Mouse (Mus musculus): ENCODE data around the gene Duxf3. TPM values are rescaled to one million over a fixed set of nuclear protein-coding genes. Genes with fewer than 3 reads are reported as not detected.
"Not testable (repeated sequence)": the region's sequence is repeated elsewhere in the genome, so short reads cannot be mapped to it uniquely, and the experiment has no call there.

Duxf3 gene
- not detected for total RNA-seq (2022)

DNA sequence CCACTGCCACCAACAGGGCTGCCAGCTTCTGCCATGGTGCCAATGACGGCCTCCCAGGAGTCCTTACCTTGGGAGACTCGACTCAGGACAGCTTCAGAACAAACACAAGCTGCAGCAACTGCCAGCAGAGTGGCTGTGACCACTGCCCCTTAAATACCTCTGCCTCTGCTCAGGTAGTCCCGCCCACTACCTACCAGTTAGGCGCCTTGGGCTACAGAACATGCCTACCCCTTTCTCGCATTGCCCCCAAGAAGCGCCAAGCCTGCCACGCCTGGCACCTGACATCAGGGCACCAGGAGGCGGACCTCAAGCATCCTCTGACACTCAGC, at the start of gene Duxf3:
Gene Duxf3, minus strand, starts transcription at position 35 of the 329 bp plus-strand sequence.
- DNase-seq (ENCODE audit: low spot score in 2 of 2), result not testable (repeated sequence)

DNA sequence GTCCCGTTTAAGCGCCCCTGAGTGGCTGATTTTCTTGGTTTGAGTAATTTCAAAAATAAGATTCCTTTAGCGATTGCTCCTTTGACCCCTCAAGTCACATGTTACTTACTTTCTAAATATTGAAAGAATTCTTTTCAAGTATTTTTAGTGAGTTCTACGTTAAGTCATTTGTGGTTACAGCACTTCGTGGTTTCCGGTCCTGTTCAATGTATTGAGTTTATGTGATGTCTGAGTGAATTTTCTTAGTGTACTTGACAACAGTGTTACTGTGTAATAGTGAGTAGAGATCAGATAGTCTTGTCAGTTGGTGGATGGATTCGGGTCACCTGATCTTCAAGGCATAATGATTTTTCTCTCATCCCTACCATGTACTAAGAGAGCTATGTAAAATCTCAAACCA, 49.8 kb upstream of the Duxf3 start:
- no peak for DNase-seq (ENCODE audit: low spot score in 2 of 2)

DNA sequence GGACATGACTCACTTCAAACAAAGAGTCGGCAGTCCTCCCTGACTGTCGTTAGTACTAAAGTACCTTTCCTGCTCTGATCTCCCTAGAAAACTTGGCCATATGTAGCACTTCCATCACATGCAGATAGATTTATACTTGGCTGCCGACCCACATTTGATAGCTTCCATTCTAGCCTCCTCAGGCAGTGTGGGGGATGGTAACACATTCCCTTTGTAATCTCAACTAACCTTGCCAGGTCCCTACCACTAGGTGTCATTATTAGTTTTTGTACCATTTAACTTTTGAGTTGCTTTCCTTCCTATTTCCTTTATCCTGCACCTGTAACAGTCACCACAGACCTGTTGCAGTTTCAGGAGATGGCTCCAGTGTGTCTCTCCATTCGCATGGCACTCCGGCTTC, 26.0 kb upstream of the Duxf3 start:
- DNase-seq (ENCODE audit: low spot score in 2 of 2), result no peak

DNA sequence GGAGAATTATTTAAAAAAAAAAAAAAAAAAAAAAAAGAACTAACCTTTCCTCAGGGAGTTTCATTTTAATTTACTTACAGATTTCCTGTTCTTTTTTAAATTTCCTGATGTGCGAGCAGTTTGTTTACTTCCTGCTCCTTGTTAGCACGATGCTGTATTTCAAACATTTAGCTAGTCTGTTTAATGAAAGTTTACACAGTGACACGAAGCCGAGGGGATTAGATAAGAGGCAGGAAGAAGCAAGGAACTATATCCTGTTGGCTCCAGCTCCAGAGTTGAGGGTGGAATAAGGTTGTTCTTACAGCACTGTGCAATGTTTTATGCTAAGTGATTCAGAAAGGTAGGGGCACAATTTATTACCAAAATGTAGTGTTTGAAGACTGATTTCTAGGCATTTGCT, 23.5 kb upstream of the Duxf3 start:
- DNase-seq (ENCODE audit: low spot score in 2 of 2), result no peak

DNA sequence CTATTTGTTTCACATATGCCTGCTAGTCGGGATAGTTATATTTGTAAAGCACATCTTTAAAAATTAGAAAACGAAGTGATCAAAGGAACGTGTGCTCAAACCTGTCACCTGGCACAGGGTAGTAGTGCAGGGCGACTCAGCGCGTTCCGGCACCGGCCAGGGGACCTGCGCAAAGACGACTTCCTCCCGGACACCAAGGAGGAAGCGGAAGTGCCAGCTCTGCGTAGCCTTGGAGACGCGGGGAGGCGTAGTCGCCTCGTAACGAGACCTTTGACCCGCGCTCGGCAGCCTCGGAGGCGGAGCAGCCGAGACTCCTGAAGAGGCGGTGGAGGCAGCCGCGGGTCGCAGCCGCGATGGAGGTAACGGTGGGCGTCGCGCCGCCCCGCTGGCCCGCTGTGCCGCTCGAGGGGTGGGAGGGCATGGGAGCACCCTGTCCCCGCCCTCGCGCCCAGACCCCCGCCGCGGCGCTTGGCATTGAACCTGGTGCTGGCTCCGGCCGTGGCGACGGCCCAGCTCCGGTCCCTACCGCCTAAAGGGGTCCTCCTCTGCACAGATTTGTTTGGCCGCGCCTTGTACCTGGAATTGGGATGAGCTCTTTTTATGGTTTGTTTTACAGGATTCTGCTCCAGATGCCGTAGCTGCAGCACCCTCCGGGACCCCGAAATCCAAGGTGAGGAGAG, 22.9 kb upstream of the Duxf3 start, which contains the start of gene Gcc2:
Gene Gcc2, plus strand, starts transcription at position 285 of the 680 bp plus-strand sequence.
- peak; percentile 81 to 89 for DNase-seq (ENCODE audit: low spot score in 2 of 2)

DNA sequence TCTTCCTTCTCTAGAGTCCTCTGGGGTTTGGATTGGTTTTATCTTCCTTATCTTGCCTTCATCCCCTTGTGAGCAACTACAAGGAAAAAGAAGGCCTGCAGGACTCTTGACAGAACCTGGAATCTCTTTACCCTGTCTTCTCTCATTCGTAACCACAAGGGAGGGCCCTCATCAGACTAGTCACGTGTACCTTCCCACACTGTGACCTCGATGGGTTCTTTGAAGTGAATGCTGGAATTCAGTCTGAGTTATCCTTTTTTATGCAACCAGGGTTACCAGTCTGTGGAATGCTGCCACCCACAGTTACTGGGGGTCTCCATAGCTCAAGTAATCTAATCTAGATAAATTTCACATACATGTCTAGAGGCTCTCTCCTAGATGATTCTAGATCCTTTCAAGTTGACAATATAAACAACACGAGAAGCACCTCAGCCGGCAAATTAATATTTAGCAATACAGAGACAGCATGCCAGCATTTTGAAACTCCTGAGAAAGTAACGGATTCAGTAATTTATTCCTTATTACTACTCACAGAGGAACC, 22.2 kb upstream of the Duxf3 start:
- no peak for DNase-seq (ENCODE audit: low spot score in 2 of 2)

DNA sequence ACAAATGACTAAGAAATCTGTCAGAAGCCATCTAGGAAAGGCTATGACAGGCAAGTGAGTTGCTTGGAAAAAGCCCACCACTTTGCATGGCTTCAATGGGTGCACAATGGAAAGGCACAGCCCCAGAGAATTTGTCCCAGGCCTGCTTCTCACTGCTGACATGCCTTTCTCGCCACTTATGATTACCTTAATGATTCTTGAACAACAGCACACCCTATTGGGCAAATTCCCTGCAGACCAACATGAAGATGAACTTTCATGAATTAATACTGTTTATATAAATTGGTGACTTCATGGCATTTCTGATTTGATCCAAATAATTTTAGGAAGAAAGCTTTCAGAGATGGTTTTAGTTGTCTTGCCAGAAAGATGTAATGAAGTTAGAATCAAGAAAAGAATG, 17.1 kb upstream of the Duxf3 start:
- DNase-seq (ENCODE audit: low spot score in 2 of 2), result no peak

DNA sequence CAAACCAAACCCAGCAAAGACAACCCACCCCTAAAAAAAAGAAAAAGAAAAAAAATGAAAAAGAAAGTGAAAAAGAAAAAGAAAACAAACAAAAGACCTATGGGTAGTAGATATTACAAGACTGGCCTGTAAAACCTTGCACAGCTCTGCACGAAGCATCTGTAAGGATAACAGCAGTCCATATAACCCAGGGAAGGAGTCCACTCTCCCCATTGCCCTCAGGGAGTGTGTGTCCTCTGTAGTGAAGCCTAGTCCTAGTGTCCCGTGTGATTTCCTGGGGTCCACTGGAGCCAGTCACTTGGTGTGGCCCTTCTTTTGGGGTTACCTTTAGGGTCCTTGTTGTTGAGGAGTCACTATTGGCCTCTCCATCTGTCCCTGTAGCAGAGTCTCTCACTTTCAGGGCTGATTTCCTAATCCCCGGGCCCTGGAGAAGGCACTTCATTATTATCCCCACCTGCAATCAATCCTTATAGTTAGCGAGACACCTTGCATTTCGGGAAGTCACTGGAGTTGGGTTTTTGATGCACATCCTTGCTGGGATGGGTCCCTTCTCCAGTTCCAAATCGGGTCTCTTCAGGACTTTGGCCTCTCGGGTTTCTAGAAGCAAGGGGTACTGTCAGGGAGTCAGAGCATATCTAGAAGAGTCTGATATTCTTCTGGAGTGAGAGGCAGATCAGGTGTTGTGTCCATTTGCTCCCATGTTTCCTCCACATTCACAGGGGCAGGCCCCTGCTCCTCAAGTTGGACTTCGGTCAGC, 6.7 kb upstream of the Duxf3 start:
- DNase-seq (ENCODE audit: low spot score in 2 of 2), result peak; percentile 68 to 76

DNA sequence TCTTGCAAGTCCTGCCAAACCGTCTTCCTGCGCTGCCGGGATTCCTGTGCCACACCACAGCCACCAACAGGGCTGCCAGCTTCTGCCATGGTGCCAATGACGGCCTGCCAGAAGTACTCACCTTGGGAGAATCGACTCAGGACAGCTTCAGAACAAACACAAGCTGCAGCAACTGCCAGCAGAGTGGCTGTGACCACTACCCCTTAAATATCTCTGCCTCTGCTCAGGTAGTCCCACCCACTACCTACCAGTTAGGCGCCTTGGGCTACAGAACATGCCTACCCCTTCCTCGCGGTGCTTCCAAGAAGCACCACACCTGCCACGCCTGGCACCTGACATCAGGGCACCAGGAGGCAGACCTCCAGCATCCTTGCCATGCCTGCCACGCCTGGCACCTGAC, 4.1 kb upstream of the Duxf3 start, which contains the start of gene Gm4981:
Gene Gm4981, minus strand, starts transcription at position 89 of the 400 bp plus-strand sequence.
- no peak for DNase-seq (ENCODE audit: low spot score in 2 of 2)

DNA sequence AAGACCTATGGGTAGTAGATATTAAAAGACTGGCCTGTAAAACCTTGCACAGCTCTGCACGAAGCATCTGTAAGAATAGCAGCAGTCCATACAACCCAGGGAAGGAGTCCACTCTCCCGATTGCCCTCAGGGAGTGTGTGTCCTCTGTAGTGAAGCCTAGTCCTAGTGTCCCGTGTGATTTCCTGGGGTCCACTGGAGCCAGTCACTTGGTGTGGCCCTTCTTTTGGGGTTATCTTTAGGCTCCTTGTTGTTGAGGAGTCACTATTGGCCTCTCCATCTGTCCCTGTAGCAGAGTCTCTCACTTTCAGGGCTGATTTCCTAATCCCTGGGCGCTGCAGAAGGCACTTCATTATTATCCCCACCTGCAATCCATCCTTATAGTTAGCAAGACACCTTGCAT, 2.5 kb upstream of the Duxf3 start:
- peak; percentile 44 to 52 for DNase-seq (ENCODE audit: low spot score in 2 of 2)

DNA sequence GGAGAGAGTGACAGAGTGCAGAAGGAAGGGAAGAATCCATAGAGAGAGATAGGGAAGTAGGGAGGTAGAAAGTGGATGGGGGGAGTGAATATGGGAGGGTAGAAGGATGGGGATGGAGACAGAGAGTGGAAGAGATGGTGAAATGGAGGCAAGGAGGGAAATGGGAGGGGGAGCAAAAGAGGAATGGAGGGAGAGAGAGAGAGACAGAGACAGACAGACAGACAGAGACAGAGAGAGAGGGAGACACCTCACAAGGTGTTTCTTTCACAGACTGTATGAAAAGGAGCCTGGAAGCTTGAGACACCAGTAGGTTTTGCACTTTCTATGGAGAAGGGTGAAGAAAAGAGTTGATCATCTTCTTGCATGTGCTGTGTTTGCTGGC, 1.3 kb upstream of the Duxf3 start:
- DNase-seq (ENCODE audit: low spot score in 2 of 2), result not testable (repeated sequence)

DNA sequence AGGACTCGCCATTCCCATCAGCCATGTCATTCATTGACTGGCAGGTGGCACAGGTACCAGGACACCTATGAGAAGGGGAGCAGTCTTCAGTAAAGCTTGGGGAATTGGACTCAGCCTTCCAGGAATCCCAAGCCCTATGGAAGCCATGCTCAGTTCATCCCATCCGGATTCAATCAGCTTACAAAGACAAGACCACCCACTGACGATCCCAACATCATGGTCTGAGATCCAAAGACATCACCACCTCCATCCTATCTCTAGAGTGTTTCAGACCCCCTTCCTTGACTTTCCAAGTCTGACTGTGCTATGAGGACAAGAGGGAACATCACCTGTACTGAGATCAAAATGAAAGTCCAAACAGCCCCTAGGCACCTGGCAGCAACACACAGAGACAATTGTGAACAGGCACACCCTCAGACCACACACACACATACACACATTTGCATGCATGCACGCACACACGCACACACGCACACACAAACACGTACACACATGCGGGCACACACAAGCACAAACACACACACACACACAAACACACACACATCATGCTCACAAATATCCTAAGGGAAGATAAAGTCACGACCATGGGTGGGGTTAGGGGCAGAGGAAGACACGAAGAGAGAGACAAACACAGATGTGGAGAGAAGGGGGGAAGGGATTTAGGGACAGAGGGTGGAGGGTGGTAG, 722 bp upstream of the Duxf3 start:
- peak; percentile 57 to 70 for DNase-seq (ENCODE audit: low spot score in 2 of 2)

DNA sequence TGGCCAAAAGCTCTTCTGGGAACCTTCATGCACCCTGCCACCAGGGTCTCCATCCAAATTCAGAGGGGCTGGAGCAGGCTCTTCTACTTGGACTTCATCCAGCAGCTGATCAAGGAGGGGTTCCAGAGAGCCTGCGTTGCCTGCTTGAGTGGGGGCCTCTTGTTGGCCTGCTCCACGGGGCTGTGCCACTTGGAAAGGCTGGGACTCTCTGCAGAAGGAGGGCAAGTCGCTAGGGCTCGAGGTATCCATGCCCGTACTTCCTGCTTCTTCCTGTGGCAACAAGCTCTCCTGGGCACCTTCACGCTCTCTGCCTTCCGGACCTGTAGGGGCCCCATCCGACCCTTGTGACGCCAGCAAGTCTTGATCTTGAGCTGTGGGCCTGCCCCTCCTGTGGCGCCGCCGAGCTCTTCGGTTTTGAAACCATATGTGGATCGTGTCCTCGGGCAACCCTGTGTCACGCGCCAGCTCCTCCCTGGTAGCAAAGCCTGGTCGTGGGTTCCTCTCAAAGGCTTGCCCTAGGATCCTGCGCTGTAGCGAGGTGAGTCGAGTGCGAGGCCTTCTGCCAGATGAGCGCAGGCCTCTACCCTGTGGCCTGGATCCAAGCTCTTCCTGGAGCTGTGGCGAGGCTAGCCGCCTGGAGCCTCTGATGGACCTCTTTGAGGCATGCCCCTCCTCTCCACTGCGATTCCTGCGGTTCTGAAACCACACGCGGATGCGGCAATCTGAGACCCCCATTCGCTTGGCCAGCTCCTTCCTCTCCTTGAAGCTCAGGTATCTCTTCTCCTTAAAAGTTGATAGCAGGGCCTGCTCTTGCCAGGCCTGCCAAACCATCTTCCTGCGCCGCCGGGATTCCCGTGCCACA, 465 bp downstream of the Duxf3 start:
- peak; percentile 84 to 86 for DNase-seq (ENCODE audit: low spot score in 2 of 2)

DNA sequence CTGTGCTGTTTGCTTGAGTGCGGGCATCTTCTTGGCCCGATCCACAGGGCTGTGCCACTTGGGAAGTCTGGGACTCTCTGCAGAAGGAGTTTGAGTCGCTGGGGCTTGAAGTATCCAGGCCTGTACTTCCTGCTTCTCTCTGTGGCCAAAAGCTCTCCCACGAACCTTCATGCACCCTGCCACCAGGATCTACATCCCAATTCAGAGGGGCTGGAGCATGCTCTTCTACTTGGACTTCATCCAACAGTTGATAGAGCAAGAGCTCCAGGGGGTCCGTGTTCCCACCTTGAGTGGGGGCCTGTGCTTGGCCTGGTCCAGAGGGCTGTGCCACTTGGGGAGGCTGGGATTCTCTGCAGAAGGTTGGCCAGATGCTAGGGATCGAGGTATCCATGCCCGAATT, 1.4 kb downstream of the Duxf3 start:
- DNase-seq (ENCODE audit: low spot score in 2 of 2), result peak; percentile 59 to 62

DNA sequence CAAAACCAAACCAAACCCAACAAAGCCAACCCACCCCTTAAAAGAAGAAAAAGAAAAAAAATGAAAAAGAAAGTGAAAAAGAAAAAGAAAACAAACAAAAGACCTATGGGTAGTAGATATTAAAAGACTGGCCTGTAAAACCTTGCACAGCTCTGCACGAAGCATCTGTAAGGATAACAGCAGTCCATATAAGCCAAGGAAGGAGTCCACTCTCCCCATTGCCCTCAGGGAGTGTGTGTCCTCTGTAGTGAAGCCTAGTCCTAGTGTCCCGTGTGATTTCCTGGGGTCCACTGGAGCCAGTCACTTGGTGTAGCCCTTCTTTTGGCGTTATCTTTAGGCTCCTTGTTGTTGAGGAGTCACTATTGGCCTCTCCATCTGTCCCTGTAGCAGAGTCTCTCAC, 2.5 kb downstream of the Duxf3 start:
- DNase-seq (ENCODE audit: low spot score in 2 of 2), result not testable (repeated sequence)

DNA sequence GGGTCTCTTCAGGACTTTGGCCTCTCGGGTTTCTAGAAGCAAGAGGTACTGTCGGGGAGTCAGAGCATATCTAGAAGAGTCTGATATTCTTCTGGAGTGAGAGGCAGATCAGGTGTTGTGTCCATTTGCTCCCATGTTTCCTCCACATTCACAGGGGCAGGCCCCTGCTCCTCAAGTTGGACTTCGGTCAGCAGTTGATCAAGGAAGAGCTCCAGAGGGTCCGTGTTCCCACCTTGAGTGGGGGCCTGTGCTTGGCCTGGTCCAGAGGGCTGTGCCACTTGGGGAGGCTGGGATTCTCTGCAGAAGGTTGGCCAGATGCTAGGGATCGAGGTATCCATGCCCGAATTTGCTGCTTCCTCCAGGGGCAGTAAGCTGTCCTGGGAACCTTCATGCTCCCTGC, 4.7 kb downstream of the Duxf3 start:
- DNase-seq (ENCODE audit: low spot score in 2 of 2), result peak in 1 of 2 experiments; percentile 48

DNA sequence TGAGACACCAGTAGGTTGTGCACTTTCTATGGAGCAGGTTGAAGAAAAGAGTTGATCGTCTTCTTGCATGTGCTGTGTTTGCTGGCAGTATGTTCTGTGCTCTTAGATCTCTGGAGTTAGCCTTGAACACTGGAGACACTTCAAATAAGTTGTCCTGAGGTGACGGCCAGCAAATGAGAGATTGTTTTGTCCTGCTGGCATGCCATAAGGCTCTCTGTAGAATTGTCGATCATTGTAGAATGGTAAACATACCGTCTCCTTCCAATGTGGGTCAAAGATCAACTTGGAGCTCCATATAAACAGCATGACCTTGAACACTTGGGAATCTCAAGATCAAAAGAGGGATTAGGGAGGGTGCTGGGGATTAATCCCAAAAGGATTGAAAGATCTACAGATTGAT, 6.1 kb downstream of the Duxf3 start:
- not testable (repeated sequence) for DNase-seq (ENCODE audit: low spot score in 2 of 2)

DNA sequence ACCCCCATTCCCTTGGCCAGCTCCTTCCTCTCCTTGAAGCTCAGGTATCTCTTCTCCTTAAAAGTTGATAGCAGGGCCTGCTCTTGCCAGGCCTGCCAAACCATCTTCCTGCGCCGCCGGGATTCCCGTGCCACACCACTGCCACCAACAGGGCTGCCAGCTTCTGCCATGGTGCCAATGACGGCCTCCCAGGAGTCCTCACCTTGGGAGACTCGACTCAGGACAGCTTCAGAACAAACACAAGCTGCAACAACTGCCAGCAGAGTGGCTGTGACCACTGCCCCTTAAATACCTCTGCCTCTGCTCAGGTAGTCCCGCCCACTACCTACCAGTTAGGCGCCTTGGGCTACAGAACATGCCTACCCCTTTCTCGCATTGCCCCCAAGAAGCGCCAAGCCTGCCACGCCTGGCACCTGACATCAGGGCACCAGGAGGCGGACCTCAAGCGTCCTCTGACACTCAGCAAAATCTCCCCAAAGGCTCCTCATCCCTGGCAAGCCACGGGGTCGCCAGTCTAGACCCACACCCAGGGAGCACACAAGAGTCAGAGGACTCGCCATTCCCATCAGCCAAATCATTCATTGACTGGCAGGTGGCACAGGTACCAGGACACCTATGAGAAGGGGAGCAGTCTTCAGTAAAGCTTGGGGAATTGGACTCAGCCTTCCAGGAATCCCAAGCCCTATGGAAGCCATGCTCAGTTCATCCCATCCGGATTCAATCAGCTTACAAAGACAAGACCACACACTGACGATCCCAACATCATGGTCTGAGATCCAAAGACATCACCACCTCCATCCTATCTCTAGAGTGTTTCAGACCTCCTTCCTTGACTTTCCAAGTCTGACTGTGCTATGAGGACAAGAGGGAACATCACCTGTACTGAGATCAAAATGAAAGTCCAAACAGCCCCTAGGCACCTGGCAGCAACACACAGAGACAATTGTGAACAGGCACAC, 7.4 kb downstream of the Duxf3 start, which contains the start of gene AW822073:
Gene AW822073, minus strand, starts transcription at position 104 of the 959 bp plus-strand sequence.
- peak; percentile 64 to 66 for DNase-seq (ENCODE audit: low spot score in 2 of 2)

DNA sequence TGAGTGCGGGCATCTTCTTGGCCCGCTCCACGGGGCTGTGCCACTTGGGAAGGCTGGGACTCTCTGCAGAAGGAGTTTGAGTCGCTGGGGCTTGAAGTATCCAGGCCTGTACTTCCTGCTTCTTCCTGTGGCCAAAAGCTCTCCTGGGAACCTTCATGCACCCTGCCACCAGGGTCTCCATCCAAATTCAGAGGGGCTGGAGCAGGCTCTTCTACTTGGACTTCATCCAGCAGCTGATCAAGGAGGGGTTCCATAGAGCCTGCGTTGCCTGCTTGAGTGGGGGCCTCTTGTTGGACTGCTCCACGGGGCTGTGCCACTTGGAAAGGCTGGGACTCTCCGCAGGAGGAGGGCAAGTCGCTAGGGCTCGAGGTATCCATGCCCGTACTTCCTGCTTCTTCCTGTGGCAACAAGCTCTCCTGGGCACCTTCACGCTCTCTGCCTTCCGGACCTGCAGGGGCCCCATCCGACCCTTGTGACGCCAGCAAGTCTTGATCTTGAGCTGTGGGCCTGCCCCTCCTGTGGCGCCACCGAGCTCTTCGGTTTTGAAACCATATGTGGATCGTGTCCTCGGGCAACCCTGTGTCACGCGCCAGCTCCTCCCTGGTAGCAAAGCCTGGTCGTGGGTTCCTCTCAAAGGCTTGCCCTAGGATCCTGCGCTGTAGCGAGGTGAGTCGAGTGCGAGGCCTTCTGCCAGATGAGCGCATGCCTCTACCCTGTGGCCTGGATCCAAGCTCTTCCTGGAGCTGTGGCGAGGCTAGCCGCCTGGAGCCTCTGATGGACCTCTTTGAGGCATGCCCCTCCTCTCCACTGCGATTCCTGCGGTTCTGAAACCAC, 8.3 kb downstream of the Duxf3 start:
- DNase-seq (ENCODE audit: low spot score in 2 of 2), result peak; percentile 81 to 87

All from gastrocnemius, adult 8-10 months (tissue).